Mouse (Mus musculus): Measurements from ENCODE around the gene Etnk1. TPM values are rescaled to one million over a fixed set of nuclear protein-coding genes. Genes with fewer than 3 reads are reported as not detected.

Gene Etnk1
- total RNA-seq, 2 experiments from 2014 or later: 13.7 to 15.2 TPM

DNA sequence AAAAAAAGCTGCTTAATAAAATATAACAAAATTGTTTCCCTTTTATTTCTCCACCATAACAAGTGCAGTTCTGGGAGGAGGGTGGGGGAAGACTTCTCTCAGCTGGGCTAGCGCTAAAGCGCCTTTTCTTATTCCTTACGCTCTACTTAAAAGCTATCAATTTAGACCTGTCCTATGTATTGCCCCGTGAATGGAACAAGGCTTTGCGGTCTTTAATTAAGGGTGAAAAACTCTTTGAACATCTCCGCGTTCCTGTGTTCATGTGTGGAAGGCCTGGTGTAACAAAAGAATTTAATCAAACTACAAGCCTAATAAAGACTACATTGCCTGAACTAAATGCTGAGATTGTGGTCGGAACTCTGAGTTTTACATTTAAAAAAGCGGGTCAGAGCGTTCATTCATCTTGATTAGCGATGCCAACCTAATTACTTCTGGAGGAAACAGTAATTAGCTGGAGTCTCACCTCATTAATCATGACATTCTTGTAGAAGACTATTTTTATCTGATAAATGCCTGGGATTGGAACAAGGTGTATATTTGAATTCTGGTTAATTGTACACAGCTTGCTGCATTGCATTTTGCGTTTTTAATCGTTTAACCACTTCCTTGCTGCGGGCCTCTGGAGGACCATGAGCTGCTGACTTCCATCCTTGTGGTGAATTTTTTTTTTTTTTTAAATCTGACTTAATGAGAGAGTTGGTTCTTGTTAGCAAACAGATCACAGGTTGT, 93.7 kb downstream of the Etnk1 start:
- no peak for DNase-seq
- intact Hi-C loops (cut with DNase I): no loop called here

DNA sequence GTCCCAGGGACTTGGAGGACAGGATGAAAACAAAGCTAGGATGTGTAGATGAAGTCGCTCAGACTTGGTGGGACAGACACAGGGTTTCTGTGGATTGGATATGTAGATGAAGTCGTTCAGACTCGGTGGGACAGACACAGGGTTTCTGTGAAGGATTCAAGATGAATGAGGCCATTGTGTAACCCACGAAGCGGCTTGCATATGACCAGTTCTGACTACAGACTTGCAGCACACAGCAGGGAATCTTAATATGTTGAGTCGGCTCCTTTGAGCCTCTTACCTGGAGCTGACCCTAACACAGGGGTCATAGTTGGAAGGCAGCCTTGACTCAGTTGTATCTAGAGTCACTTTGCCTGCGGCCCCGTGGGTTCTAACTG, 94.3 kb downstream of the Etnk1 start:
- no peak for DNase-seq
- intact Hi-C loops (cut with DNase I): no loop called here

DNA sequence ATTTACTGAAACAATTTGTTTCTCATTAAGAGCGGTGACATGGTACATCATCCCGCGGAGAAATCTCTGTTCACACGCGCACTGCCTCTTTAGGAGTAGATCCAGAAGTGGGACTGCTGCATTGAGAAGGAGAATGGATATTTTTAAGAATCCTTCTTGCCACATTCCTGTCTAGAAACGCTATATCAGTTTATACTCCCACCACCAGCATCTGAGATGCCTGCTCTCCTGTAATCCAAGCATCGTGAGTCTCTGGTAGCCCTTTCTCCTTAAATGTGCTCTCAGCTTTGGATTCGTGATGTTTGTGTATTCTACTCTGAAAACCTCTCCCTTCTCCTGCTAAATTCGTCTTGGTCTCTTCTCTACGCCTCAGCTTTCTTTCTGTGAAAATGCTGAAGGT, 98.5 kb downstream of the Etnk1 start:
- intact Hi-C loops (cut with DNase I): no loop called here
- DNase-seq: no peak

DNA sequence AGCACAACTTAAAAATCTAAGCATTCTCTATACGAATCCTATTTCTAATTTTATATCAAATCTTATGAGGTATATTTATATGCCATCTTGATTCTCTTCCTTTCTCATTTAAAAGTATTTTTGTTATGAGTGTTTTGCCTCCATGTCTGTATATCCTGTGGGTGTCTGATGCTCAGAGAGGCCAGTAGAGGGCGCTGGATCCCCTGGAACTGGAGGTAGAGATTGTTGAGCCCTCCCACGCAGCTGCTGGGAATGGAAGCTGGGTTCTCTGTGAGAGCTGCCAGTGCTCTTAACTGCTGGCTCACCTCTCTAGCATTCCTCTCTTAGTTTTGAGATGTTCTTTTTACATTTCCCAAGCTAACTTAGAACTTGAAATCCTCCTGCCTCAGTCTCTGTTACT, 112.2 kb downstream of the Etnk1 start:
- no peak for DNase-seq
- intact Hi-C loops (cut with DNase I): no loop called here

Other genes starting within 250 kb of the Etnk1 start
- under 1 TPM; 0.10 to 0.28 TPM for gene St8sia1, start 202.8 kb upstream of the Etnk1 start, total RNA-seq (2021)
- 10 to 100 TPM in 1 of 2 experiments, 1 to 10 TPM in 1; 8.5 to 10.5 TPM for gene C2cd5, start 67.1 kb upstream of the Etnk1 start, total RNA-seq (2021)